Mouse (Mus musculus) stomach, postnatal 0 days (tissue): ENCODE measurements around the gene Gm12166.

ENCODE experiments used
- CTCF ChIP-seq: IDR thresholded peaks from 2 replicates; pipeline ENCODE4 v1.5.1; 2016; ENCODE audit warnings: antibody characterized with exemption, low read depth, mild to moderate bottlenecking, moderate library complexity
- EP300 ChIP-seq: optimal IDR thresholded peaks from 2 replicates; pipeline ENCODE3; 2016; ENCODE audit warnings: antibody characterized with exemption

DNA sequence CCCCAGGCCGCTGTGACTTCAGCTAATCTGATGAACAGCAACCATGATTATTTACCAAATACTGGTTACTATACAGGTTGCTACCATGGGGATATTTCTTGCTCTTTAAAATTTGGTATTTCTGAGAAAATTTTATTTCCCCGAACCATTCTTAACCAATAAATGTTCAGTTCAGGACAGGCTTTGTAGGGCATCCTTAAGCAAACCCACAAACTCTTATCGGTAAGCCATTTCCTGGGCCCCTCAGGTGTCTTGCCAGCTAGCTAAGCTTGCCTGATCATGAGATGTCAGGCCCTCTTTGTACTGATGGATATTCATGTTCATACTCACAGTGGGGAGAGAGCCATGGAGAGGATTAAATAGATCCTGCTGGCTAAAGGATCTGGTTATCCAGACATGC, 34.3 kb upstream of the Gm12166 start:
- TF ChIP-seq CTCF (no peak), EP300 (no peak)
